Mouse (Mus musculus) left cerebral cortex, postnatal 10 days (tissue): ENCODE data around the gene Psors1c2. TPM values are rescaled to one million over a fixed set of nuclear protein-coding genes. Genes with fewer than 3 reads are reported as not detected.
"Not testable (repeated sequence)": the region's sequence is repeated elsewhere in the genome, so short reads cannot be mapped to it uniquely, and the experiment has no call there.

ENCODE experiments used
- DNase-seq, 2 experiments: peaks; one replicate each; pipeline ENCODE4 v3.0.0; 2021 to 2022; ENCODE audit warnings: low spot score in 2 of 2, mixed read lengths in 1 of 2; ENCODE audit errors: extremely low spot score in 1 of 2
- intact Hi-C: fragments of 180-260 bp; cut with DNase I; formaldehyde crosslinking; loops from one replicate; pipeline ENCODE4 v1.15.1; 2025
- total RNA-seq, 2 experiments: library from RNA; stranded (reverse); gene quantifications; 2 replicates each; pipeline ENCODE4 v1.2.3; 2021

Psors1c2 gene
- total RNA-seq = under 1 TPM; 0.43 to 0.59 TPM

DNA sequence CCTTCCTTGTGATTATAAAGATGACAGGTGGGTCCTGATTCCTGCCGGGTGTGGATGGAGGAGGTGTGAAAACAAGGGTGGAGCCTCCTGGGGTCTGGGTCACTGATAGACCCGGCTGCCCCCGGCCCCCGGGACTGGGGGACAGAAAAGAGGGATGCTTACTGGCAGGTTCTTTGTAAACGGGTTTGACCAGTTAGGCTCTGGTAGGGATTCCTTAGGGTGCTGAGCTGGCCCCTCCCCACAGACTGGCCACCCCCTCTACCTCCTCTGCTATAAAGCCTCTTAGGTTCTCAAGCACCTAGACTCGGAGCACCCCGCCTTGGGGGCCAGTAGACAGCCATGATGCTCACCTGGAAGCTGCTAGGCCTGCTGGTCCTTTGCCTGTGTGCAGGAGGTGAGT lies at the start of gene Psors1c2:
Gene Psors1c2 (plus strand): TSS at position 301 of the 400 bp plus-strand sequence.
- no peak for DNase-seq
- intact Hi-C loops = no loop called here

DNA sequence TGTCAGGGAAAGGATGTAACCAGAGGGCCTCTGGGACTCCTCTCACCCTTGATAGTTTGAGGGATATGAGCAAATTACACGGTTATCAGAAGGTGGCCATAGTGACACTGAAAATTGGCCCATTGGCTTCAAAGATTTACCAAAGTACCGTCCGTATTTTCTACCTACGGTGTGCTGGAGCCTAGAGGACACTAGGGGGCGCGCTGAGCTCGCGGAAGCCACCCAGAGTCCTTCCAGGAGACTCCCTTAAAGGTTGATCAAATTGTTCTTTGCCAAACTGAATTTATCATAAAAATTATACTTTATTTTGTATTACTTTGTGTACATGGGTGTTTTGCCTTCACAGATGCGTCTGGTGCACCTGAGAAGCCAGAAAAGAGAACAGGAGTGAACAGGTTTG lies 48.9 kb upstream of the Psors1c2 start:
- peak; percentile 42 to 49 for DNase-seq
- intact Hi-C loops = no loop called here

DNA sequence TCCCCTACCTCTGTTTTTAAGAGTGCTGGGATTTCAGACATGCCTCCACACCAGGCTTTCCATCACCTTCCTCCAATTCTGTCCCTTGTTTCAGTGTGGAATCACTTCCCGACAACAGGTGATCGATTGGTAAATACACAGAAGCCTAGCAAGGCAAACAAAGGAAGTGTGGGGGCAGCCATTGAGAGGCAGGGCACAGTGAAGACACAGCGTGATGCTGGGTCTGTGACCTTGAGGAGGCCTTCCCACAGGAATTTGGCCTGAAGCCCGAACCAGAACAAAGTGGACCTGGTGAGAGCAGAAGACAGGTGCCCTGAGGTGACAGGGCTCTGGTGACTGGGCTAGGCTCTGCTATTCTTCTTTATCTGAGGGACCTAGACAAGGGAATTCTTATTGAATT lies 47.3 kb upstream of the Psors1c2 start:
- DNase-seq = no peak
- intact Hi-C loops = no loop called here

DNA sequence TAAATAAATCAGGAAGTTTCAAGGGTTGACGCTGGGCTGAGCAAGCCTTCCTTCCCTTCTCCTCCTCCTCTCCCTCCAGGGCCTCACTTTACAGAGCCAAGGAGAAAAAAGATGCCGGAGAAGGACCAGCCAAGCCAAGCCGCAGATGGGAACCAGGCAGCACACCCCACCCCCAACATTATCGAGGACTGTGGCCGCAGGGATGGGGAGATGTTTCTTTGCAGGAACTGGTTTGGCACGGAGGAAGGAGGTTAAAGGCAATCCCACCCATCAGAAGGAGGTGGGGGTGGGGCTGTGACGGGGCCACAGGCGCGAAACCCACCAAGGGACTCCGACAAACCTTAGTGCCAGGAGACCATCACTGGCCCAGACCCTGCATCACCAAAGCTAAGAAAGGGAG lies 46.3 kb upstream of the Psors1c2 start:
- DNase-seq = no peak
- intact Hi-C loops = no loop called here

DNA sequence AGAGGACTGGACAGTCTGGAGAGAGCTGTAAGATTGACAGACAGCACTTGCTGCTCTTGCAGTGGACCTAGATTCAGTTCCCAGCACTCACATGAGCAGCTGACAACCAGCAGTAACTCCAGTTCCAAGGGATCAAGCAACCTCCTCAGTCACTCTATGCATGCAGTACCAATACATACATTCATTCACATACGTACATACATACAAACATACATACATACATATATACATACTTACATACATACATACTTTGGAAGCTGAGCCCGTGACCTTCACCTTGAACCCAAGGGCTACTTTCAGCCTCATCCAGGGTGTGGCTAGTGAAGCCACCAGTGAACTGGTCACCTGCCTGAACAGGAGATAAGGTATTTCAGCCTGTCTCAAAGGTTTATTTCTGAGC lies 45.0 kb upstream of the Psors1c2 start:
- intact Hi-C loops = no loop called here
- no peak for DNase-seq

DNA sequence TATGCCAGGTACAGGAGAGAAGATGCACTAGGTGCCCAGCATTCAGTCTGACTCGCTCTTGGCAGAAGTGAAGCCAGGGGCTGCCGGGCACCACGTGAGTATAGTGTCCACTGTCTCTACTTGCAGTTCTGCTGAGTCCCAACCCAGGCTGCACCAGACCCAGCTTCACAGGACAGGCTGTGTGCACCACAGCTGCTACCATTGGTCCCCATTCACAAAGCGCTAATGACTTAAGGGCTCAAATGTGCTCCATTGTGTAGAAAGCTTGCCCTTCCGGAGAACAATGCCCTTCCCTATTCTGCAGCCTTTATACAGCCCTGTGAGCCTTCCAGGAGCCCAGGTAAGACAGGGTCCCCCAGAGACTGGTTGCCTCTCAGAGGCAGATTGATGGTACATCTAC lies 42.7 kb upstream of the Psors1c2 start:
- no peak for DNase-seq
- intact Hi-C loops = no loop called here

DNA sequence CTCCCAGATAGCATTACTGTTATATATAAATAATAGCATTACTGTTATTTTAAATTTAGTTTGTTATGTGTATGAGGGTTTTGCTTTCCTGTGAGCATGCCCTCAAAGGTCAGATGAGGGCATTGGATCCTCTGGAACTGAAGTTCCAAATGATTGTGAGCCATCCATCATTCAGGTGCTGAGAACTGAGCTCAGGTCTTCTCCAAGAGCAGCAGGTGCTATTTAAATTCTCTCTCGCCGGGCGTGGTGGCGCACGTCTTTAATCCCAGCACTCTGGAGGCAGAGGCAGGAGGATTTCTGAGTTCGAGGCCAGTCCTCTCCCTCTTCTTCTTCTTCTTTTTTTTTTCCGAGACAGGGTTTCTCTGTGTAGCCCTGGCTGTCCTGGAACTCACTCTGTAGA lies 35.9 kb upstream of the Psors1c2 start:
- intact Hi-C loops = no loop called here

DNA sequence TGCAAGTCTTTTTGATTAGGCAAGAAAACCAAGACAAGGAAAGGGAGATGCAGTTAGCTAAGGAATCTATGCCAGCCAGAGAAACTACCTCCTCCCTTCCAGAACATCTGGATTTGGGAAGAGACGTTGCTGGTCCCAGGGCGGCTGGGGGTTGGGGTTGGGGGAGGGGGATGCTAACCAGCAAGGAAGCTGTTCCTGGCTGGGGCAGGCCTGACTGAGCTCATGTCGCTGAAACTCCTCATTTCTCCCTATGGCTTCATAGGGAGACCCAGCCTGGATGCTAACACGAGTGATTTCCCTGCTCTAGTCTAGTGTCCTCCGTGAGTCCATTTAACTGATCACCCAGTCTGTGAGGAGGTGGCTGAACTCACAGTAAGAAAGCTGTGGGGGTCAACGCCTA lies 30.8 kb upstream of the Psors1c2 start:
- intact Hi-C loops = no loop called here
- no peak for DNase-seq

More for the DNA sequence above, 35.9 kb upstream of the Psors1c2 start:
- no peak for DNase-seq

DNA sequence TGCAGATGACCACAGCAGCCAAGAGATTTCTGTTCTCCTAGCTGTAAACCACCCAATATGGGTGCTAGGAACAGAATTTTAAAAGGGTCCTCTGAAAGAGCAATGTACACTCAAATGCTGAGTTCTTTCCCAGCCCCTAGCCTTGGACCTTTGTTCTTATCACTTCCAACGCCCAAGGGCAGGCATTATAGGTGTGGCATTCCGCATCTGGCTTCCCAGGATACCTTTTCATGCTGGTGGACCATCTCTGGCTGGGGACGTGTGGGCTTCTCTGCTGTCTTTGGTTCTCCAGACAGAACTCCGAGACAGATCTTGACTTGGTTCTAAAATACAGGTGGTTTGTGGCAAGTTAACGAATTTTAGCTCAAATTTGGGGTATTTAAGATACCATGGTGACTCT lies 30.2 kb upstream of the Psors1c2 start:
- intact Hi-C loops = no loop called here

DNA sequence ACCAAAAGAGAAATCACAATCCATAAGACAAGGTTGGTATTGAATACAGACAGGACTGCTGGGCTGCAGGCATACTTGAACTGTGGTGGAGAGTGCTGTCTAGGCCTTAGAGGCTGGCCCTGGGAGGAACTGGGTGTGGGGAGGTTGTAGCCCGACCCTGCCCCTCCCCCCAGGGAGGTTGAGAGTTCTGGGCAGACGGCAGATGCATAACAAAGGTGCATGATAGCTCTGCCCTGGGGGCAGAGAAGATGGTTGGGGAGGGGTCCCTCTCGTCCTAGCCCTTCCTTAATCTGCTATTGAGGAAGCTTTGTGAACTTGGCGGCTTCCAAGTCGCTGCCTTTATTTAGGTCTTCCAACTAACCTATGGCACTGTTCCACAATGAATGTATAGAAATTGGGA lies 29.2 kb upstream of the Psors1c2 start:
- intact Hi-C loops = no loop called here
- DNase-seq = no peak

More for the DNA sequence above, 30.2 kb upstream of the Psors1c2 start:
- DNase-seq = no peak

DNA sequence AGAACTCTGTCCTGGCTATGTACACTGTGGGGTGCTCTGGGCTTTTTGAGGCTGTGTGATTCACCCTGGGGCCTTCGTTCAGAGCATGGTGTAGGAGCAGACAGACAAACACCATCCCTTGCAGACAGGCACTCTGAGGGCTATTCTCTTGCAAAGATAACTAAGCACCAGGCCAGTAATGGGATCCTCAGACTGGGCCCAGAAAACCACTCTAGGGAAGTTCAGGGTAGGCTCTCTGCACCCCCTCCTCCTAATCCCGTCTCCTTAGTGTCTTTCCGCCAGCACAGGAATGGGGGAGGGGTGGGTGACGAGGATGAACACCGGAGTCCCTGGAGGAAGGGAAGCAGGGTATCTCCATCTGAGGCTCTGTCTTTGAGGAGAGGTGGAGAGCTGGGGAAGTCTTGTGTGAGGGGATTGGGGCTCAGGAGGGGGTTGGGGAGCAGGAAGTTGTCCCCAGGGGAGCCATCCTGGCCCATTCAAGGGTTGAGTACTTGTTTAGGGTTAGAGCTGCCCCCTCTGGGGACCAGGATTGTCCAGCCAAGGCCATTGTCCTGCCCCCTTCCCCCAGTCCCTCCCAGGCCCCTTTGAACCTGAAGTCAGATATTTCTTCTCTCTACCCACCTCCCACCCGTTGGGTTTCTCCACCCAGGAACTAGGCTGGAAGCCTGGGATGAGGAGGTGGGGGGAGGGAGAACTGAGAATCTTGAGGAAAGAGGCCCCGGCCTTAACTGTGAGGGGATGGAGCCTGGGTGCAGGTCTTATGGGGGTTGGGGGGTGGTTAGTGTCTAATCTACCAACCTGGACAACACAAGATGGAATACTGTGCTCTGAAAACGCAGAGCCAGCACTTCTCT lies 28.1 kb upstream of the Psors1c2 start:
- intact Hi-C loops = no loop called here
- DNase-seq = no peak

DNA sequence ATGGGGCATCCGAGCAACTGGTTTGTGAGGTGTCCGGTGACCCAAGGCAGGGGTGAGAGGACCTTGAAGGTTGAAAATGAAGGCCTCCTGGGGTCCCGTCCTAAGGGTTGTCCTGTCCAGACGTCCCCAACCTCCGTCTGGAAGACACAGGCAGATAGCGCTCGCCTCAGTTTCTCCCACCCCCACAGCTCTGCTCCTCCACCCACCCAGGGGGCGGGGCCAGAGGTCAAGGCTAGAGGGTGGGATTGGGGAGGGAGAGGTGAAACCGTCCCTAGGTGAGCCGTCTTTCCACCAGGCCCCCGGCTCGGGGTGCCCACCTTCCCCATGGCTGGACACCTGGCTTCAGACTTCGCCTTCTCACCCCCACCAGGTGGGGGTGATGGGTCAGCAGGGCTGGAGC lies 27.2 kb upstream of the Psors1c2 start, which contains the start of gene Pou5f1:
Gene Pou5f1 (plus strand): TSS at position 243 of the 400 bp plus-strand sequence.
- intact Hi-C loops = no loop called here
- DNase-seq = no peak

DNA sequence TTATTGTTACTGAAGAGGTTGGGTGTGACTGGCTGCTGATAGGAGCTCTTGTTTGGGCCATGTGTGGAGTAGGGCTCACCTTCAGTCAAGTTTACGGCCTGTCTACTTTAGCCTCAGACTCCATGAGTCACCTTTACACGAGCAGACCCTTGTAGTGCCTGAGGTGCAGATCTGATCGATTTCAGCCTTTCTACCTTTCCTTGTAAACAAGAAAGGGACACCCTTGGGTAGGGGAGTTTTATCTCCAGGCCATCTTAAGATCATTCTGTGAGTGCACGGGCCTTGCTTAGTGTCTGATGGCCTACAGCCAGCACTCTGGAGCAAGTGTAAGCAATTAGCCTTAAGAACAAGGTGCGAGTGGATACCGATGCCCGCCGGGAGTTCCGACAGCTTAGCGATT lies 26.1 kb upstream of the Psors1c2 start:
- no peak for DNase-seq
- intact Hi-C loops = no loop called here

DNA sequence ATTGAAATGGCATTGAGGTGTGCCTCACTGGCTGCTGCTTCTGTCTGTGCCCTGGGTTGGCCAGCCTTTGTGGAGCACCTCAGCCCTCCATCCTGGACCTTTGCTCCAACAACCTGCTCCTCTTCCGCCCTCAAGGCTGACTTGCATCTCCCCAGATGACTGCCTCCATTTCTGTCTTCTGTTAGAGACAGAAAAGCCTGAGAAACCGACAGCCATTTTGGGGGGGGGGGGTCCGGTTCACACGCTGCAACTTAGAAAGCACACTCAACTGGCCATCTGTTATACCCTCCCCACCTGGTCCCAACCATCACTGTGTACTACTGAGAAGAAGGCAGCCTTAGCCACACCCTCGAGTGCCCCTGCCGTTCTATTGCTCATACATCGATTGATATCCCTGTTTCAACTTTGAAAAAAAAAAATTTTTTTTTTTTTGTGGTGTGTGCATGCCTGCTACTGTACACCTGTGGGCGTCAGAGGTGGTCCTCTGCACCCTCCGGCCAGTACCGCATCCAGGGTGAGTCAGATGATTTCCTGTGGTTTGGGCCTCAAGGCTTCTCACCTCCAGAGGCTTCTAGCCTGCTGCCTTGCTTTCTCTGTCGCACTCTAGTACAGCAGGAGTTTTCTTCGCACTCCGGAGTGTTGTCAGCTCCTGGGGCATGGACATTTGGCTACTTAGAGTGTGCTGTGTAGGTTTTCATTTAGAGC lies 25.3 kb upstream of the Psors1c2 start:
- DNase-seq = no peak
- intact Hi-C loops = no loop called here

DNA sequence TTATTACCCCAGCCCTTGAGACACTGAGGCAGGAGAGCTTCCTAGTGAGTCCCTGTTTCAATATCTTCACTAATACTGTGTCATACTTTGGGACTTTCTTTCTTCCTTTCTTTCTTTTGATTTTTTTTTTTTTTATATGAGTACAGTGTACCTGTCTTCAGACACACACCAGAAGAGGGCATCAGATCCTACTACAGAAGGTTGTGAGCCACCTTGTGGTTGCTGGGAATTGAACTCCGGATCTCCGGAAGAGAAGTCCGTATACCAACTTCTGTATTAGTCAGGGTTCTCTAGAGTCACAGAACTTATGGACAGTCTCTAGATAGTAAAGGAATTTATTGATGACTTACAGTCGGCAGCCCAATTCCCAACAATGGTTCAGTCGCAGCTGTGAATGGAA lies 24.7 kb upstream of the Psors1c2 start:
- DNase-seq, intact Hi-C loops: not testable (repeated sequence)

DNA sequence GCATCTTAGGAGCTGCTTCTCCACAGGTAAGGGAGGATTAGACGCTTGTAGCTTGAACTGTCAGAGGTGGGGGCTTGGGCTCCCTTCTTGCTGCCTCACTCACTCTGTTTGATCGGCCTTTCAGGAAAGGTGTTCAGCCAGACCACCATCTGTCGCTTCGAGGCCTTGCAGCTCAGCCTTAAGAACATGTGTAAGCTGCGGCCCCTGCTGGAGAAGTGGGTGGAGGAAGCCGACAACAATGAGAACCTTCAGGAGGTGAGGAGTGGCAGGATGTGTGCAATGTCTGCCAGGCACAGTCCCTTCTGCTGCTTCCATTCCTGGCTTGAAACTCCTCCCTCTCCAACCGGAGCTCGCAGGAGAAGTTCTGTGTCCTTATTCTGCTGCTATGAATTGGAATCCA lies 23.7 kb upstream of the Psors1c2 start:
- intact Hi-C loops = no loop called here
- DNase-seq = no peak

DNA sequence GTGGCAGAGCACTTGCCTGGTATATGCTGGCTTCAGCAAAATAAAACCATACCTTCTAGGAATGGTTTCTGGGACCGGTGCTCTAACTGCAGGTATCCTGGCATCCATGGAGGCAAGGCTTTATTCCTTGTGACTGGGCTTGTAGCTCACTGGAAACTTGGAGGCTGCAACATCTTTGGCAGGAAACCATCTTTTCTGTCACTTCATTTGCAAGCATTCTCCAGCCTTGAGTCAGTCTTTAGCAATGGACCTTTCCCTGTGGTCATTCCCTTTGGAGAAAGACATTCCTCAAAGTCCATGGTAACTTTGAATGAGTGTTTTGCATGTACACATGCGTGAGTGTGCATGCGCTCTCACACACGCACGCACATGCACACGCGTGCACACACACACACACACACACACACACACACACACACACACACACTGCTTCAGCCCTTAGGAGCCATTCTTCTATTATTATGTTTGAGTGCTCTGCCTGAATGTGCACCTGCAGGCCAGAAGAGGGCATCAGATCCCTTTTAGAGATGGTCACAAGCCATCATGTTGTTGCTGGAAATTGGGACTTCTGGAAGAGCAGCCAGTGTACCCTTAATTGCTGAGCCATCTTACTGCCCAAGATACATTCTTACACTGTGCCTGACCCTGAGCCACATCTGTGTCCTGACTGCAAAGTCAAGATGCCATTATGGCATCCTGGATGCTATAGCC lies 19.9 kb upstream of the Psors1c2 start:
- DNase-seq = no peak
- intact Hi-C loops = no loop called here

DNA sequence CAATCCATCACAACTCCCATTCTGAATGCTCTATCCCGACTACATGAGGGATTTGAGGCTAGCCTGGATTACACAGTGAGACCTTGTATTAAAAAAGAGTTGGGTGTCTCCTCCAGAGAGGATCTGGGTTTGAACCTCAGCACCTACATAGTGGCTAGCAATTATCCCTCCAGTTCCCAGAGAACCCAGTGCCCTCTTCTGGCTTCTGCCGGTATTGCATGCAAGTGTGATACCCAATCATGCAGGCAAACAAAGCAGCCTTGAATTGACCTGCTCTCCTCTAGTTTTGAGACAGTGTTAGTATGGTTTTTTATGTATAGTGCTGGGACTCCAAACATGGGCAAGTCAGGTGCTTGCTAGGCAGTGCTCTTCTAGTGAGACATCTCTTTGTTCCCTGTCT lies 19.1 kb upstream of the Psors1c2 start:
- peak; percentile 23 to 73 for DNase-seq
- intact Hi-C loops = no loop called here

DNA sequence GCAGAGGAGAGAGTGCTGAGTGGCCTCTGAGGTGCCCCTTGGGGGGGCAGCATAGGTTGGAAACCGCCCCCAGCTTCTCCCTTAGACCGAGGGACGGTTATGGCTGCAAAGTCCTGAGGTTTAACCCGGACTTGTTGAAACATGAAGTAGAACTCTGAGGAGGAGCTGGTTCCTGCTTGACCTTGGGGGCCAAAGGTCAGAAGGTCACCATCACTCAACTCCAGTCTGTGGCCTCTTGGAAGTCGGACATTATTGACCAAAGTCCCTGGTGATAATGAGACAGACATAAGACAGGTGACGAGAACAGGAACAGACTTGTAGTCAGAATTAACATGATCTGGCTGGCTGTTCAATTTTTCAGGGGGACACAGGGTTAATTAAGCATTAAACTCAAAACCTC lies 18.2 kb upstream of the Psors1c2 start:
- no peak for DNase-seq
- intact Hi-C loops = no loop called here
